Mouse (Mus musculus) E14TG2a.4 (cell line): ENCODE measurements around the gene Fus.

Experiments
- CTCF ChIP-seq: conservative IDR thresholded peaks from 2 replicates; pipeline ENCODE4 v1.5.1; 2014; ENCODE audit warnings: low read length
- NANOG ChIP-seq: IDR thresholded peaks from 2 replicates; pipeline ENCODE4 v1.6.1; 2014; ENCODE audit warnings: borderline replicate concordance, low read length, mixed read lengths

- TF ChIP-seq NANOG (no peak), CTCF (no peak)
These were observed 35.8 kb downstream of the Fus start for GRCm38 (mm10) chr7:128003098-128003497.
